Mouse (Mus musculus) embryo, embryonic 10.5 days (tissue): ENCODE measurements around the gene Pde1a.
"Not testable (repeated sequence)": the region's sequence is repeated elsewhere in the genome, so short reads cannot be mapped to it uniquely, and the experiment has no call there.

Experiments used
- DNase-seq: peaks from one replicate; pipeline ENCODE4 v3.0.0-alpha.2; 2015; ENCODE audit warnings: low spot score

Gene Pde1a

GRCm38 (mm10) chr2:79964964-79965363 is 164.3 kb downstream of the Pde1a start:
- DNase-seq, result no peak

DNA sequence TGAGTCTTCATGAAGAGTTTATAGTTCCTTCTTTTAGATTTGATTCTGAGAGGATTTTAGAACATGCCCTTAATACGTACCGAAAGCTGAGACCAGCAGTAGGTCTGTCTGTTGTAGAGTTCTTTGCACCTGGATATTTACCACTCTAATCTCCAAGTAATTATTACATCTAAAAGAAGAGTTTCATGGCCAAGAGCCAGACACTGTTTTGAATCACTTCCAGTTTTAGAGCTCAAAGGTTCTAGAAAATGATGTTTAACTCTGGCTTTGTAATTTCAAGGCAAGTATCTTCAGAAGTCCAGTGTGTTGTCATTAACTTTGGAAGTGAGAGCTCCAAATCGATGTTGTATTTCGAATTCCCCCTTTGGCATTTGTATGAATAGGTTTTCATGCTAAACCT is 167.8 kb downstream of the Pde1a start:
- no peak for DNase-seq

GRCm38 (mm10) chr2:79957659-79958340 is 171.5 kb downstream of the Pde1a start:
- no peak for DNase-seq

DNA sequence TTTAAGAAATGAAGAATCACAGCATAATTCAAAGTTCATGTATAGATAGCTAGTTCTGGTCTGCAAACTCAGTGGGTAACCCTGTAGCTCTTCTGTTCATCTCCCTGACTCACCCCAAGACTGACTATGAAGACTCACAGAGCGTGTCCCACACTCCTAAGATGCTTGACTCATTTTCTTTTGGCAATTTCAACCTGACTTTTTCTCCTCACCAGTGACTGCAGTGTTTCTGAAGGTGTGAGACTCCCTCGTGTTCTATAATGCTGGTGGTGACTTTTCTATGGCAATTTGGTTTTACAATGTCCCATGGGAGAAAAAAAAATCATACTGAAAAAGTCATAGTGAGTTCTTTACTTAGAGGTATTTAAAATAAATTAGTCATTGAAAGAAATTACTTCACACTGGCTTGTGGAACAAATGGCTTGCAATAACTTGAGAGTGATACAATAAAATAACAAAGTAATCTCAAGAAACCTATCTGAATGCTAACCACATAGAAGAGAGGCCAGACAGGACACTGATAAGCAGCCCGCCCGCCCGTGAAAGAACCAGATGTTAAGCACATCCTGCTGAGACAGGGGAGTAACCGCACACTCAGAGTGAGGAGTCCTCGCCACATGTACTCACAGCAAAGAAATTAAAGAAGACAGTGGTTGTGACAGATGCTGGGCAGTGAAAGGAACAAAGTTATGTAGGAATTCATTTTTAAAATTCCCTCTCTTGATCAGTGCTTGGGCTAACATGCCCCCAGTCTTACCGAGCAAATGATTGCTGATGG is 183.2 kb downstream of the Pde1a start:
- DNase-seq, result no peak

GRCm38 (mm10) chr2:79934660-79935059 is 194.6 kb downstream of the Pde1a start:
- no peak for DNase-seq

DNA sequence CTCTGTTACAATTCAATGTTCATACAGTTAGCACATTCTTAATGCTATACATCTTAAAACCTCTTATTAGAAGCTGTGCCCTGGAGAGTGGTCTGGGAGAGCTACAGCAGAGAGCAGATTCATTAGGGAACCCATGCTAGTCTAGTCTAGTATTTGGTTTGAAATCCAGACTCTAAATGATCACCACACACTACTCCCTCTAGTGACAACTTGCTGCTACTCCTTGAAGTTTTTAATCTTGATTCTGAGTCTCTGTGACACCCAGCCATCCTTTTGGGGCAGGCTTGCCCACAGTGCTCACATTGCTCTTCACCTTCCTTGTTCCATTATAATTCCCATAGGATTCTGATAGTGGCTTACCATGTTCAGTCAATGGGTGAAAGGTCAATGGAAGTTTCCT is 206.9 kb downstream of the Pde1a start:
- DNase-seq, result no peak

DNA sequence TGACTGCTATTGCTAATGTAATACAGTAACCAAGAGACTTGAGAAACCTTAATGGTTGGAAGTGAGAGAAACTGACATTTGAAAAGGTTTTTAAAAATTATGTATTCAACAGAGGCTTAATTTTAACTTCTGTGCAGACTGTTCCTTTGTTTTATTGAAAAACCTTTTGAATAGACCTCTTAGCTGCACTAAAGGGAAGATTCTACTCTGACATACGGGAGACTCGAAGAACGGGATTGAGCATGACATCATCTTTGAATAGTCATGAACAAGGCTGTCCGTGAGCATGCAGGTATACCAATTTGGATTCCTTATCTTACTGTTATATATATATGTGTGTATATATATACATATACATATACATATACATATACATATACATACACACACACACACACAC is 207.9 kb downstream of the Pde1a start:
- DNase-seq, result no peak

GRCm38 (mm10) chr2:79920438-79920837 is 208.8 kb downstream of the Pde1a start:
- peak; percentile 3 for DNase-seq

DNA sequence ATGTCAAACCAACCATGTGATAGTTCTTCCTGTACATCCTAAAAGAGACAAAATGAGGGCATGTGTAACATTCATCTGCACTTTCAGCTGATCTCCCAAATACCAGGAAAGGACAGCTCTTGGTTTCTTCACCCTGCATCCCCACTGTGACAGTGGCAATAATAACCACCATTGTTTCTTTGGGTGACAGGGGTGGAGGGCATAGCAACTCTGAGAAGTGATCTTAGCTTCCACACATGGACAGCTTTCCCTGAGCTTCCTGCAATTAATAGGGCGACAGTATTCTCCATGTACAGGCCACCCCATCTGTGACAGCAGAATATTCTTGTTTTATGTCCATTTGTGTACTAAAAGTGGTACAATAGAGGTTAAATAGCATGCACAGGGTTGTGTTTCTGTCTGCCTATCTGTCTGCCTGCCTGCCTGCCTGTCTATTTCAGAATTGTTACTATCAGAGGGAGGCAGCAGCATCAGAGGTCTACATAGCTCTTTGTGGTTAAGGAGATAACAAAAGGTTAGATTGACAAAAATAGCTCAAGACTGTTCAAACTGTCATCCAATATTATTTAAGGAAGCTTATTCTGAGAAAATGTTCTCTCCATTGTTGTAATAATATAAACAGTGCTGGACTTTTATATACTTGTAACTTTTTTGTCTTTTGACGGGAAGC is 227.3 kb downstream of the Pde1a start:
- DNase-seq, result no peak

DNA sequence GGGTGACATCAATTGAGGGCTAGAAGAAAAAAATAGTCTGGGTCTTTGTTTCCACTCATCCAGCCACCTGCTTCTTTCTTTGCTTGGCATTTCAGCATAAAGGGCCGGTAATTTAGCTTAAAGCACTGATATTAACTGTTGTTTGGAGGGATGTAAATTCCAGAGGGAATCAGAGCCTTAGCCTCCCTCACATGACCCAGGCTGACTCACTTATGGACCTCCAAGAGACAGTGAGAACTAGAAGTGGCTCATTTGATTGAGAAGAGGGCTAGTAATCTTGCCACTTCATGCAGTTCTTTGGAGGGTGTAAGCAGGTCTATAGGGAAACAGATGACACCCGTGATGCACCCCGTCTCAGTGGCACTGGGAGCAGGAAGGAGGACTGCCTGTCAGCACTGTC is 230.7 kb downstream of the Pde1a start:
- DNase-seq, result no peak

- DNase-seq, result no peak
Measured at GRCm38 (mm10) chr2:79892829-79893228, 236.4 kb downstream of the Pde1a start.

DNA sequence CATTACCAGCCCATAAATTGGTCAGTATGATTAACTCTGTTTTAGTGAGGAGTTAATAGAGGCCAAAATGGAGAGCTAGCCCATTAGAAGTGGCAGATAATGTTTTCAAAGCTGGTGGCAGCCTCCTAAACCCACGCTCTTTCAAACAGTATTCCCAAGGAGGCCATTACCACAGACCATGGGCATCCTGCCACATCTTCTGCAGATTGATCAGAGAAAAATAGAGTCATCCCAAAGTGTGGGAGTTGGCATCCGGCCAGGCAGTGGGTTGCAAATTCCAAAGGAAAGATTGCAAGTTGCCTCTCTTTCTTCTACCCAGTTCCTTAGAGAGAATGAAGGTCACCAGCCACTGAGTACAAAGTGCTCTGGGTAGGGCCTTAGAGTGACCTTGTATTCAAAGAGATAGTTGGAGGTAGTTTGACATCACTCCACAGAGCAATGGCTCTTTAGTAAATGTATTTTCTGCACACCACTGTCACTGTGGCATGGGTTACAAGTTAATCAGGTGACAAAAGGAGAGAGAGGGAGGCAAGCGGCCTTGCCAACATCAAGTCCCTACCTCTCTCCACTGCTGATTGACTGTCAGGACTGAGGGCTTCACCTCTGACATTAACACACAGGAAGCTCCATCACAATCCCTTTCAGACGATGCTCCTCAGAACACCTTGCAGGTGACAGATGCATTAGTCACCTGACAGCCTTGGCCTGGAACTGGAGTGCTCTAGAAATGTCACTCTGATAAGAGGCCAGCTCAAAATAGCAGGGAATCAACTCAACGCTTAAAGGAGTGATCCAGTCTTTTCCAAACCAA is 237.3 kb downstream of the Pde1a start:
- DNase-seq, result no peak

DNA sequence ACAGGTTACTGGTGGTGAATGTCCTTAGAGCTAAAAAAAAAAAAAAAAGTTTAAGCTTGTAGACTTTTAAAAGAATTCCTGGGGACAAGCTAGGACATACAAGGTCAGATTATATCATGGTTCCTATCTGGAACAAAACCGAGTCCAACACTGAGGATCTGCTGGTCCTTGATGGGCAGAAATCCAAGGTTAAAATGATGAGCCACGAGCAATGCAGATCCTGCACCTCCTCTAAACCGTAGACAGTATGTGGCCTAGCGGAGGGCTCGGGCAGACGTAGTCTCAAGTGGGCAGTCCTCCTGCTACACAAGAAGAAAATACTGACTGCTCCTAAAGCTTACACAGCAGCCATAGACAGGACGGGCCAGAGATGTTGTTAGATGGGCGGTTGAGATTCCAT is 238.5 kb downstream of the Pde1a start:
- DNase-seq, result no peak

GRCm38 (mm10) chr2:79883631-79884350 is 245.5 kb downstream of the Pde1a start:
- DNase-seq, result no peak

DNA sequence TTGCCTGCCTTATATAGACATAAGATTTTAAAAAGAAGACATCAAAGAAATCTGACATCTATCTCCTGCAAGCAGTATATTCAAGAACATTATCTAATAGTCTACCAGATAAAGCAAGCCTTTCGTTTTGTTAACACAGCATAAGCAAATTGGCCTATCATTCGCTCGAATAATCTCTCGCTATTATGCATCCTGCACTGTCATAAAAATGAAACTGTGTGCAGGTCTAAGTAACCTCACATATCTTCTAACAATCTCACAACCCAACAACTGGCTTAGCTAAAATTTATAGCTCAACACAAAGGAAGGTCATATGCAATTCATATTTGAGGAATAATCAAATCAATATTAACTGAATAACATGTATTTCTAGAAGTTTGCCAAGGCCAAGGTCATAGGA is 246.0 kb downstream of the Pde1a start:
- no peak for DNase-seq

DNA sequence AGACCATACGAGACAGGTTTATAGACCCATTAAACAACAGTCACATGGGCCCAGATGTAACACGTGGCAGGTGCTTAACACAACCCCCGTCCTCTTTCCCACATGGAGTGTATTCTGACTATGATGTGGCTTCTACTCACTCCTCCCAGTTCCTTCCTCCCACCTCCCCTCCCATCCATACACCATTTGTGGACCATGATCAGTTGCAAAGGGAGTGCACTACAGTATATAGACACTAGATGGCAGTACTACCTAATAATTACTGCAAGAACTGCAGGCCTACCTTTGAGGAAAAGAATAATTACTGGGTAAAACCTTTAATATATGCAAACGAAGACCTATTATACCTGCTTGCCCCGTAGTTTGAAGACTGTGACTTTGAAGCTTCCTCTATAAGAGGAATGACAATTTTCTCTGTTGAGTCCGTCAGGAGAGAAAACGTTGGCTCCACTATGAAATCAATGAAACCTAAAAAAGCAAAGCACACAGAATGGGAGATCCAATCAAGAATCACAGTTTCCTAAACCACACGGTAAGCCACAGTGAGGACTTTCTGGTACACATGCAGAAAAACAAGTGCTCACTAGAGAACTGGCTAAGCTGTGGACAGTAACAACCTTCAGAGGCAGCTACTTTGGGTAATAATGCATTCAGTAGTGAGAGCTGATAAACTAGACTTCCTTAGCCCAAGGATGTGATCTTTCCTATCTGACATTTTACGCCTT is 263.8 kb downstream of the Pde1a start:
- DNase-seq, result peak; percentile 88

DNA sequence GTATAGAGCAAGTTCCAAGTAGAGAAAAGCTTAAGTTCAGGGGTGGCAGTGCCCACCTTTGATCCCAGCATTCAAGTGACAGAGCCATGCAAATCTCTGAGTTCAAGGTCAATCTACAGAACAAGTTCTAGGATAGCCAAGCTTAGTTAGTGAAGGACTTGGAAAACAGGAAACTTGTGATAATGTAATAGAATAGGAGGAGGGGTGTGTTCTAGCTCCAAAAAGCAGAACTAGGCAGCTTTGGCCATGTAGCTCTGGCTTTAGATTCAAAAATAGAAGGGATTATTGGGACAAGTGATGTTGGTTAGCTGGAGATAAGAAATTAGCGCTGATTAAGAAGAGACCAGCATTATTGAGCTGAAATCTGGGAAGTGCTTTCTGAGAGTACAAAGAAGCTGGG is 272.4 kb downstream of the Pde1a start:
- DNase-seq, result no peak

- not testable (repeated sequence) for DNase-seq
Measured at GRCm38 (mm10) chr2:79847396-79847795, 281.9 kb downstream of the Pde1a start.

GRCm38 (mm10) chr2:79839513-79839912 is 289.7 kb downstream of the Pde1a start:
- DNase-seq, result no peak

DNA sequence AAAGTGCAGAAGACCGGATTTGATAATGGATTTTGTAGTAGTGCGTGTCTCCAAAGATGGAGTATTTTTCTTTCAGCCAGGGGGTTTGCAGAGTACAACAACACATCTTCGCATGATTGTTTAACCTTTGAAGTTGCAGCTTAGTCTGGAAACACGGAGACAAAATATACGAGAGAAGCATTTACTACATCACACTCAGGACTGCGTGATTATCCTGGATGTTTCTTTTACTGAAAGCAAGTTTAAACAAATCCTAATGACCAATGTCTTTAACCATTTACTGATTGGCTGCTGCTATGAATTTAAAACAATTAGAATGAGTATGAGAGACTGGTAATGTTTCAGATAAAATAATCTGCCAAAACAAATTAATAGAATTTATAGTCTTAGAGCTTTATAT is 290.2 kb downstream of the Pde1a start:
- DNase-seq, result no peak

DNA sequence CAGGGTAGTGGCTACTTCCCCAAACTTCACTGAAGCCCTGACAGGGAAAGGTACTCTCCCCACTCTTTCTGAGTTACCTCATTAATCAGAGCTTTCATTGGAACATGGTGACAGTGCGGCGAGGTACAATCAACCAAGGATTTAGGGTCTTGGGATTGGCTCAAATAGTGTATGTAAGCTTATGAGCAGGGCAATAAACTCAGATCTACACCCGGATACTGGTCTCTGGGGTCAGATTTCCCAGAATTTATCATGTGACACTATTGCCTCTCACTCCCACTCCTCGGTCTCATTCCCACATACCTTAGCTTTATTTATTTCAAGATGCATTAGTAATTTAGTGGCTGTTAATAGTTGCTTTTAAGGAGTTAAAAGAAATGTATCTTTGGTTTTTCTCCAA is 303.4 kb downstream of the Pde1a start:
- no peak for DNase-seq
